Mouse (Mus musculus): ENCODE measurements around the gene Gng8.

- no peak for TF ChIP-seq POLR2A (IDR thresholded peaks at IDR 0.05; ENCODE audit: extremely low read depth, insufficient read depth, low read length)
- no peak for TF ChIP-seq CTCF (IDR thresholded peaks at IDR 0.05; ENCODE audit: low read depth, low read length)
These were observed 44.8 kb upstream of the Gng8 start for GRCm38 (mm10) chr7:16846775-16847174.

Measured in liver, adult 2 months (tissue).